Mouse (Mus musculus) kidney, adult 18-20 months (tissue): Measurements from ENCODE around the gene Lzts2.

Experiments used
- DNase-seq: peaks from one replicate; pipeline ENCODE4 v3.0.0; 2021

Lzts2 gene

GRCm38 (mm10) chr19:45014335-45014971 is at the start of gene Lzts2:
Lzts2 (plus strand) TSS chr19:45014414.
- DNase-seq, result peak; percentile 59

GRCm38 (mm10) chr19:44965978-44966377 is 48.2 kb upstream of the Lzts2 start:
- no peak for DNase-seq

- DNase-seq, result no peak
Measured at GRCm38 (mm10) chr19:44968329-44968728, 45.9 kb upstream of the Lzts2 start.

GRCm38 (mm10) chr19:44976636-44977035 is 37.6 kb upstream of the Lzts2 start:
- DNase-seq, result no peak

GRCm38 (mm10) chr19:44977148-44977547 is 37.1 kb upstream of the Lzts2 start:
- DNase-seq, result no peak

GRCm38 (mm10) chr19:44980787-44981186 is 33.4 kb upstream of the Lzts2 start:
- DNase-seq, result no peak

- DNase-seq, result no peak
Measured at GRCm38 (mm10) chr19:44982477-44983115, 31.6 kb upstream of the Lzts2 start.

GRCm38 (mm10) chr19:44983366-44983765 is 30.8 kb upstream of the Lzts2 start:
- DNase-seq, result no peak

- no peak for DNase-seq
Measured at GRCm38 (mm10) chr19:44984420-44984819, 29.8 kb upstream of the Lzts2 start.

- DNase-seq, result no peak
Measured at GRCm38 (mm10) chr19:44985159-44985988, 28.8 kb upstream of the Lzts2 start.

GRCm38 (mm10) chr19:44987004-44987403 is 27.2 kb upstream of the Lzts2 start:
- DNase-seq, result no peak

GRCm38 (mm10) chr19:44987851-44988250 is 26.4 kb upstream of the Lzts2 start:
- DNase-seq, result no peak

- no peak for DNase-seq
Measured at GRCm38 (mm10) chr19:44988321-44988720, 25.9 kb upstream of the Lzts2 start.

GRCm38 (mm10) chr19:44988831-44989566 is 25.2 kb upstream of the Lzts2 start, which contains the start of gene Sema4g:
Sema4g (plus strand) TSS chr19:44989101.
- peak; percentile 48 for DNase-seq

GRCm38 (mm10) chr19:44989567-44990495 is 24.4 kb upstream of the Lzts2 start:
- peak; percentile 77 for DNase-seq

GRCm38 (mm10) chr19:44991031-44991430 is 23.2 kb upstream of the Lzts2 start:
- DNase-seq, result peak; percentile 29

- DNase-seq, result no peak
Measured at GRCm38 (mm10) chr19:44992246-44992645, 22.0 kb upstream of the Lzts2 start.

- no peak for DNase-seq
Measured at GRCm38 (mm10) chr19:44992712-44993111, 21.5 kb upstream of the Lzts2 start.

- DNase-seq, result no peak
Measured at GRCm38 (mm10) chr19:44997786-44998185, 16.4 kb upstream of the Lzts2 start.

GRCm38 (mm10) chr19:44999647-45000046 is 14.6 kb upstream of the Lzts2 start:
- no peak for DNase-seq

- DNase-seq, result no peak
Measured at GRCm38 (mm10) chr19:45002301-45002700, 11.9 kb upstream of the Lzts2 start.
